Mouse (Mus musculus) retina, embryonic 14.5 days (tissue): ENCODE results near the gene Sox11.
A peak's percentile ranks its signal among the peaks of the same experiment; 100 is the strongest.

Experiments used
- DNase-seq: peaks from one replicate; pipeline ENCODE4 v3.0.0-alpha.2; 2015; ENCODE audit warnings: low spot score

Gene Sox11

GRCm38 (mm10) chr12:27341871-27342690 lies at the start of gene Sox11:
TSS of gene Sox11 (minus strand) at chr12:27342574.
- DNase-seq, result no peak

GRCm38 (mm10) chr12:27391652-27392305 lies 49.4 kb upstream of the Sox11 start:
- no peak for DNase-seq

- DNase-seq, result no peak
Measured at GRCm38 (mm10) chr12:27390439-27390838, 48.1 kb upstream of the Sox11 start.

GRCm38 (mm10) chr12:27389429-27389828 lies 47.1 kb upstream of the Sox11 start:
- no peak for DNase-seq

GRCm38 (mm10) chr12:27372505-27372904 lies 30.1 kb upstream of the Sox11 start:
- DNase-seq, result no peak

GRCm38 (mm10) chr12:27370756-27371155 lies 28.4 kb upstream of the Sox11 start:
- DNase-seq, result no peak

GRCm38 (mm10) chr12:27367476-27367875 lies 25.1 kb upstream of the Sox11 start:
- no peak for DNase-seq

GRCm38 (mm10) chr12:27363840-27364640 lies 21.7 kb upstream of the Sox11 start:
- peak; percentile 29 for DNase-seq

GRCm38 (mm10) chr12:27357076-27357637 lies 14.8 kb upstream of the Sox11 start:
- peak; percentile 43 for DNase-seq

GRCm38 (mm10) chr12:27356571-27356970 lies 14.2 kb upstream of the Sox11 start:
- DNase-seq, result no peak

GRCm38 (mm10) chr12:27343606-27344410 lies 1.4 kb upstream of the Sox11 start:
- DNase-seq, result no peak

- peak; percentile 97 for DNase-seq
Measured at GRCm38 (mm10) chr12:27342691-27343605, 574 bp upstream of the Sox11 start.

- peak; percentile 69 for DNase-seq
Measured at GRCm38 (mm10) chr12:27341130-27341870, 1.1 kb downstream of the Sox11 start.

- DNase-seq, result peak; percentile 66
Measured at GRCm38 (mm10) chr12:27340451-27341035, 1.8 kb downstream of the Sox11 start.

GRCm38 (mm10) chr12:27339171-27339751 lies 3.1 kb downstream of the Sox11 start:
- peak; percentile 62 for DNase-seq

- peak; percentile 68 for DNase-seq
Measured at GRCm38 (mm10) chr12:27338721-27339170, 3.6 kb downstream of the Sox11 start.

GRCm38 (mm10) chr12:27338116-27338515 lies 4.3 kb downstream of the Sox11 start:
- DNase-seq, result no peak

GRCm38 (mm10) chr12:27337482-27337881 lies 4.9 kb downstream of the Sox11 start:
- DNase-seq, result no peak

GRCm38 (mm10) chr12:27336801-27337200 lies 5.6 kb downstream of the Sox11 start:
- no peak for DNase-seq
